Mouse (Mus musculus) testis, adult 2 months (tissue): ENCODE data around the gene Odf3. TPM values are rescaled to one million over a fixed set of nuclear protein-coding genes. Genes with fewer than 3 reads are reported as not detected.

ENCODE experiments used
- H3K27ac ChIP-seq: fragments of 200-500 bp; 2 replicates; pipeline ENCODE4 v1.5.1; 2012; ENCODE audit warnings: low read depth, low read length; ENCODE audit not compliant: control insufficient read depth, insufficient read depth
- H3K27me3 ChIP-seq: fragments of 200-500 bp; 2 replicates; pipeline ENCODE4 v1.6.1; 2012; ENCODE audit warnings: mild to moderate bottlenecking, low read length, moderate library complexity; ENCODE audit not compliant: control insufficient read depth, insufficient read depth
- H3K36me3 ChIP-seq: fragments of 200-500 bp; 2 replicates; pipeline ENCODE4 v1.6.1; 2012; ENCODE audit warnings: mild to moderate bottlenecking, low read length; ENCODE audit not compliant: control insufficient read depth, insufficient read depth
- H3K4me1 ChIP-seq: fragments of 200-500 bp; 2 replicates; pipeline ENCODE4 v1.6.1; 2012; ENCODE audit warnings: low read length; ENCODE audit not compliant: control insufficient read depth, insufficient read depth
- H3K4me3 ChIP-seq: fragments of 200-500 bp; 2 replicates; pipeline ENCODE4 v1.5.1; 2012; ENCODE audit warnings: low read depth, mild to moderate bottlenecking, low read length, moderate library complexity, mixed read lengths; ENCODE audit not compliant: control insufficient read depth
- CTCF ChIP-seq: fragments of 200-500 bp; IDR thresholded peaks from 2 replicates; pipeline ENCODE4 v1.5.1; 2012; ENCODE audit warnings: low read depth, mild to moderate bottlenecking, inconsistent platforms, low read length, moderate library complexity; ENCODE audit not compliant: control insufficient read depth, insufficient read depth, insufficient replicate concordance
- POLR2A ChIP-seq: fragments of 200-500 bp; IDR thresholded peaks from 2 replicates; pipeline ENCODE4 v1.6.1; 2012; ENCODE audit warnings: low read depth, mild to moderate bottlenecking, inconsistent platforms, low read length, moderate library complexity; ENCODE audit not compliant: control insufficient read depth
- polyA plus RNA-seq: library from polyadenylated mRNA; depleted of rRNA; stranded (reverse); fragments of >200 nt; gene quantifications from 2 replicates; pipeline ENCODE4 v1.2.3, GENCODE M21; 2012

The Odf3 gene
- polyA plus RNA-seq, 1 experiment = 539 TPM

DNA sequence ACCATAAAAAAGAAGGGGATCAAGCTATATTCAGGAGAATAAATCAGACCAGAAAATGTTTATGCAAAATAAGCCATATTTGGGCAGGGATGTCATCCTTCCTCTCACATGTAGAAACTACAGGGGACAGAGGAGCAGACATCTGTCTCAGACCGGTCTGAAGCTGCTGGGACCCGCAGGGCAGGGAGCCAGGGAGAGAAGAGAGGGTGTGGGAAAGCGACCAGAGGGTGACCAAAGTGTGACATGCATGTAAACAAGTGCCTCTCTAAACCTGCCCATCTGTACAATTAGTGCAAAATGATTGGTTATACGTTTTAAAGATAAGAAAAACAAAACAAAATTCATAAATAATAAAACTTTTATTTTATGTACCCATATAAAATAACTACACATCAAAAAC, 27.4 kb upstream of the Odf3 start:
- Histone ChIP-seq H3K36me3 (no peaks in the 10 kb centered on the region), H3K27me3 (no peaks in the 10 kb centered on the region), H3K4me1 (peaks cover 7% of the 10 kb centered on the region), H3K27ac (no peak overlapping the region), H3K4me3 (no peak overlapping the region)
- TF ChIP-seq POLR2A (no peak), CTCF (no peak)

- Histone ChIP-seq H3K27me3 (no peaks in the 10 kb centered on the region), H3K4me1 (peaks cover 7% of the 10 kb centered on the region), H3K4me3 (peak overlapping the region; percentile 76), H3K36me3 (no peaks in the 10 kb centered on the region), H3K27ac (no peak overlapping the region)
- TF ChIP-seq CTCF (no peak), POLR2A (no peak)
Measured at GRCm38 (mm10) chr7:140821305-140821652, 26.3 kb upstream of the Odf3 start.

GRCm38 (mm10) chr7:140821653-140822329, 25.8 kb upstream of the Odf3 start, which contains the start of gene Zfp941:
Zfp941 (minus strand) TSS chr7:140822178.
- no peaks in the 10 kb centered on the region for H3K27me3 ChIP-seq
- H3K4me1 ChIP-seq = peaks cover 7% of the 10 kb centered on the region
- H3K4me3 ChIP-seq = peak within 1 kb of the TSS; percentile 76
- no peak within 1 kb of the TSS for H3K27ac ChIP-seq
- TF ChIP-seq POLR2A (no peak), CTCF (no peak)
- no peaks in the 10 kb centered on the region for H3K36me3 ChIP-seq

DNA sequence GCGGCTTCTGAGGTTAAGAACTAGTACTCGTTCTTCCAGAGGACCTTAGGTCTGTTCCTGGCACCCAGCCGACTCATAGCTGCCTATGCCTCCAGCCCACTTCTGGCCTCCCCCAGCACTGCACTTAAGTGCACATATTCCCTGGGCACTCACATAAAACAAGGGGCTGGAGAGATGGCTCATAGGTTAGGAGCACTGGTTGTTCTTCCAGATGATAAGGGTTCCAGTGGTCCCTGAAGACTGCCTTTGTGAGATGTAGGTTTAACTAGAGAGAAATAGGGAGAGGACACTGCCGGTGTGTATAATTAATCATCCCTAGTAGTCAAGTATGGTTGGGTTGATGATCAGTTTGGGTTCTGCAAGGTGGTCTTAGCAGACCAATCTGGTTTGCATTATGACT, 24.9 kb upstream of the Odf3 start:
- Histone ChIP-seq H3K4me1 (peaks cover 7% of the 10 kb centered on the region), H3K36me3 (no peaks in the 10 kb centered on the region), H3K4me3 (no peak overlapping the region), H3K27me3 (no peaks in the 10 kb centered on the region), H3K27ac (no peak overlapping the region)
- TF ChIP-seq CTCF = no peak
- no peak for TF ChIP-seq POLR2A

DNA sequence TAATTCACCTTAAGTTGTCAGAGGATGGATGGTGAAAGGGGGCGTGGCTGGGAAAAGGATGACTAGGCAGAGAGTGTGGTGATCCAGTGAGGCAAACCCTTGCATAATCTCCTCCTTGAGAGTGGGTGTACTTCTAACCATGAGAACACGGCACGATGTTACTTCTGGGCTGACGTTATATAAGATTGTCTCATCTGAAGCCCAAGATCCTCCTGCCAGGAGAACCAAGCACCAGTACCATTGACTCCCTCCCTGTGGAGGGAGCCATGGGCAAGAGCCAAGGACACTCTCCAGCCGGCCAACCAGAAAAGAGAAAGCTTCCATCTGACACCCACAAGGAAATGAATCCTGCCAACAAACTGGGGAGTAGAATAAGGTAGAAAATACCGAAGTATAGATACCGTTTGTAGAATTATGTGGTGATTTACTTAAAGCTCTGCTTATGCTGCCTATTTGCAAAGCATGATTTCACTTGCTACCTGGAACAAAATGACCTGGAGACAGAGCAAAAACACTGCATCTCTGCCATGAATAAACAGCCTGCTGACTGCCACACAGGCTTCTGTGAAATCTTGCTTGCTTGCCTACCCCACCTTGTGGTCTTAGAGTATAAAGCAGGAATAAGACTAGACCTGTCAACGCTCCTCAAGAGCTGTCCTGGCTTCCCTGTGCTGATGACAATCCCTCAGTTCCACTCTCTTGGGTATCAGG, 19.3 kb upstream of the Odf3 start:
- Histone ChIP-seq H3K36me3 (no peaks in the 10 kb centered on the region), H3K27me3 (no peaks in the 10 kb centered on the region), H3K27ac (no peak overlapping the region), H3K4me1 (no peaks in the 10 kb centered on the region), H3K4me3 (no peak overlapping the region)
- TF ChIP-seq POLR2A (no peak), CTCF (no peak)

GRCm38 (mm10) chr7:140831447-140831846, 16.2 kb upstream of the Odf3 start:
- Histone ChIP-seq H3K36me3 (no peaks in the 10 kb centered on the region), H3K27ac (no peak overlapping the region), H3K4me1 (no peaks in the 10 kb centered on the region; the same call in 1 of the 2 replicates)

DNA sequence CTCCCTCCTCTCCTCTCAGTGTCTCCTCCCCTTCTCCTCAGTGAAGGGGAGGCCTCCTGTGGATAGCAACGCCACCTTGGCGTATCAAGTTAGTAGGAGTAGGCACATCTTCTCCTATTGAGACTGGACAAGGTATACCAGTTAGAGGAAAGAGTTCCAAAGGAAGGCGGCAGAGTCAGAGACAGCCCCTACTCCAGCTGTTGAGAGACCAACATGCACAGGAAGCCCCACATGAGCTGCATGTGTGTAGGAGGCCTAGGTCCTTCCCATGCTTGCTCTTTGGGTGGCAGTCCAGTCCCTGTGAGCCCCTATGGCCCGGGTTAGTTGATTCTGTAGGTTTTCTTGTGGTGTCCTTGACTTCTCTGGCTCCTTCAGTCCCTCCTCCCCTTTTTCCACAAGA, 14.3 kb upstream of the Odf3 start:
- H3K27me3 ChIP-seq = no peaks in the 10 kb centered on the region
- no peak for TF ChIP-seq CTCF
- TF ChIP-seq POLR2A = no peak
- no peak overlapping the region for H3K4me3 ChIP-seq
- no peak overlapping the region for H3K27ac ChIP-seq
- H3K4me1 ChIP-seq = no peaks in the 10 kb centered on the region; the same call in 1 of the 2 replicates
- no peaks in the 10 kb centered on the region for H3K36me3 ChIP-seq

More at GRCm38 (mm10) chr7:140831447-140831846, 16.2 kb upstream of the Odf3 start:
- no peak for TF ChIP-seq POLR2A
- no peak for TF ChIP-seq CTCF
- Histone ChIP-seq H3K27me3 (no peaks in the 10 kb centered on the region), H3K4me3 (no peak overlapping the region)
